Mouse (Mus musculus): ENCODE measurements around the gene Ffar3. TPM values are rescaled to one million over a fixed set of nuclear protein-coding genes. Genes with fewer than 3 reads are reported as not detected.

The Ffar3 gene
- polyA plus RNA-seq, 1 experiment: 0.13 TPM

GRCm38 (mm10) chr7:30811757-30812290, 44.2 kb downstream of the Ffar3 start:
- WGBS: 10% methylated on average over 9 of the region's 9 CpGs
- Histone ChIP-seq H3K27ac (ENCODE audit: control insufficient read depth, insufficient read depth, low read length) (no peak overlapping the region), H3K36me3 (ENCODE audit: control insufficient read depth, insufficient read depth, low read length) (no peaks in the 10 kb centered on the region), H3K4me3 (ENCODE audit: control insufficient read depth, insufficient read depth, low read length) (no peak overlapping the region), H3K4me1 (replicated peaks; ENCODE audit: control insufficient read depth, insufficient read depth, low read length) (peaks cover 13% of the 10 kb centered on the region), H3K27me3 (ENCODE audit: control insufficient read depth, insufficient read depth, low read length) (no peaks in the 10 kb centered on the region)
- no peak for DNase-seq
- TF ChIP-seq CTCF (IDR thresholded peaks at IDR 0.05; ENCODE audit: borderline replicate concordance, control insufficient read depth, extremely low read depth, insufficient read depth, low read length, poor library complexity) (no peak), POLR2A (IDR thresholded peaks at IDR 0.05; ENCODE audit: control insufficient read depth, extremely low read depth, insufficient read depth, low read length, poor library complexity) (no peak)

- Histone ChIP-seq H3K27ac (ENCODE audit: control insufficient read depth, insufficient read depth, low read length) (no peak overlapping the region), H3K27me3 (ENCODE audit: control insufficient read depth, insufficient read depth, low read length) (no peaks in the 10 kb centered on the region), H3K36me3 (ENCODE audit: control insufficient read depth, insufficient read depth, low read length) (no peaks in the 10 kb centered on the region), H3K4me3 (ENCODE audit: control insufficient read depth, insufficient read depth, low read length) (no peak overlapping the region), H3K4me1 (replicated peaks; ENCODE audit: control insufficient read depth, insufficient read depth, low read length) (peaks cover 13% of the 10 kb centered on the region)
- 87% methylated on average over 6 of the region's 6 CpGs for WGBS
- no peak for TF ChIP-seq CTCF (IDR thresholded peaks at IDR 0.05; ENCODE audit: borderline replicate concordance, control insufficient read depth, extremely low read depth, insufficient read depth, low read length, poor library complexity)
- no peak for TF ChIP-seq POLR2A (IDR thresholded peaks at IDR 0.05; ENCODE audit: control insufficient read depth, extremely low read depth, insufficient read depth, low read length, poor library complexity)
- DNase-seq: no peak
These were observed 45.7 kb downstream of the Ffar3 start for GRCm38 (mm10) chr7:30810319-30810718.

- DNase-seq: peak; percentile 48
- Histone ChIP-seq H3K27me3 (ENCODE audit: control insufficient read depth, insufficient read depth, low read length) (no peaks in the 10 kb centered on the region), H3K36me3 (ENCODE audit: control insufficient read depth, insufficient read depth, low read length) (no peaks in the 10 kb centered on the region), H3K4me1 (replicated peaks; ENCODE audit: control insufficient read depth, insufficient read depth, low read length) (no peaks in the 10 kb centered on the region), H3K4me3 (ENCODE audit: control insufficient read depth, insufficient read depth, low read length) (no peak overlapping the region), H3K27ac (ENCODE audit: control insufficient read depth, insufficient read depth, low read length) (no peak overlapping the region)
- 53% methylated on average over 6 of the region's 6 CpGs for WGBS
- TF ChIP-seq CTCF (IDR thresholded peaks at IDR 0.05; ENCODE audit: borderline replicate concordance, control insufficient read depth, extremely low read depth, insufficient read depth, low read length, poor library complexity): peak; percentile 70; the same call in 1 of the 2 replicates
- TF ChIP-seq POLR2A (IDR thresholded peaks at IDR 0.05; ENCODE audit: control insufficient read depth, extremely low read depth, insufficient read depth, low read length, poor library complexity): no peak
These were observed 50.1 kb downstream of the Ffar3 start for GRCm38 (mm10) chr7:30805924-30806323.

Other genes with a start within 250 kb of the Ffar3 start
- gene Upk1a, start 243.3 kb downstream of the Ffar3 start, polyA plus RNA-seq (2012; rRNA removed): 4.5 and 7.5 TPM in 2 replicates
- gene Cox6b1, start 230.0 kb downstream of the Ffar3 start, polyA plus RNA-seq (2012; rRNA removed): 283 and 388 TPM in 2 replicates
- gene Etv2, start 220.3 kb downstream of the Ffar3 start, polyA plus RNA-seq (2012; rRNA removed): 0.13 TPM in 1 of 2 replicates, not detected in the other
- 117 and 129 TPM in 2 replicates for gene Rbm42, start 205.9 kb downstream of the Ffar3 start, polyA plus RNA-seq (2012; rRNA removed)
- gene Haus5, start 191.2 kb downstream of the Ffar3 start, polyA plus RNA-seq (2012; rRNA removed): 41.2 and 47.7 TPM in 2 replicates
- not detected in 2 replicates for gene Pmis2, start 184.6 kb downstream of the Ffar3 start, polyA plus RNA-seq (2012; rRNA removed)
- gene 2200002J24Rik, start 157.3 kb downstream of the Ffar3 start, polyA plus RNA-seq (2012; rRNA removed): 0.28 and 0.82 TPM in 2 replicates
- gene Atp4a, start 144.0 kb downstream of the Ffar3 start, polyA plus RNA-seq (2012; rRNA removed): 2.7 and 3.8 TPM in 2 replicates
- gene Tmem147, start 126.6 kb downstream of the Ffar3 start, polyA plus RNA-seq (2012; rRNA removed): 161 and 204 TPM in 2 replicates
- 0.11 and 1.1 TPM in 2 replicates for gene Gapdhs, start 112.5 kb downstream of the Ffar3 start, polyA plus RNA-seq (2012; rRNA removed)
- gene Sbsn, start 104.7 kb downstream of the Ffar3 start, polyA plus RNA-seq (2012; rRNA removed): 3.4 and 4.1 TPM in 2 replicates
- gene Dmkn, start 92.4 kb downstream of the Ffar3 start, polyA plus RNA-seq (2012; rRNA removed): 26.3 and 35.6 TPM in 2 replicates
- 11.9 and 18.3 TPM in 2 replicates for gene Krtdap, start 68.3 kb downstream of the Ffar3 start, polyA plus RNA-seq (2012; rRNA removed)
- 3.2 and 3.5 TPM in 2 replicates for gene Ffar2, start 32.4 kb downstream of the Ffar3 start, polyA plus RNA-seq (2012; rRNA removed)
- 0.50 and 0.60 TPM in 2 replicates for gene Ffar1, start 5.4 kb upstream of the Ffar3 start, polyA plus RNA-seq (2012; rRNA removed)
- gene Cd22, start 24.2 kb upstream of the Ffar3 start, polyA plus RNA-seq (2012; rRNA removed): 8.5 and 8.9 TPM in 2 replicates
- 1.8 and 2.0 TPM in 2 replicates for gene Mag, start 58.7 kb upstream of the Ffar3 start, polyA plus RNA-seq (2012; rRNA removed)
- 2.2 and 12.5 TPM in 2 replicates for gene Hamp2, start 68.5 kb upstream of the Ffar3 start, polyA plus RNA-seq (2012; rRNA removed)
- gene Hamp, start 87.9 kb upstream of the Ffar3 start, polyA plus RNA-seq (2012; rRNA removed): 23.6 and 33.1 TPM in 2 replicates
- 288 and 342 TPM in 2 replicates for gene Usf2, start 100.6 kb upstream of the Ffar3 start, polyA plus RNA-seq (2012; rRNA removed)
- 27.6 and 34.6 TPM in 2 replicates for gene Lsr, start 117.3 kb upstream of the Ffar3 start, polyA plus RNA-seq (2012; rRNA removed)
- gene Fam187b, start 117.6 kb upstream of the Ffar3 start, polyA plus RNA-seq (2012; rRNA removed): 1.00 and 1.2 TPM in 2 replicates
- gene Fxyd5, start 186.3 kb upstream of the Ffar3 start, polyA plus RNA-seq (2012; rRNA removed): 247 and 283 TPM in 2 replicates
- 1.4 and 2.2 TPM in 2 replicates for gene Fxyd7, start 195.3 kb upstream of the Ffar3 start, polyA plus RNA-seq (2012; rRNA removed)
- 46.4 and 107 TPM in 2 replicates for gene Fxyd1, start 201.0 kb upstream of the Ffar3 start, polyA plus RNA-seq (2012; rRNA removed)
- 1.1 and 1.8 TPM in 2 replicates for gene Lgi4, start 203.2 kb upstream of the Ffar3 start, polyA plus RNA-seq (2012; rRNA removed)
- gene Fxyd3, start 220.5 kb upstream of the Ffar3 start, polyA plus RNA-seq (2012; rRNA removed): 23.5 and 34.7 TPM in 2 replicates